Mouse (Mus musculus): ENCODE results near the gene Rac2. TPM values are rescaled to one million over a fixed set of nuclear protein-coding genes. Genes with fewer than 3 reads are reported as not detected.

Rac2 gene
- polyA plus RNA-seq, 1 experiment from 2014 or later: 5.7 TPM

DNA sequence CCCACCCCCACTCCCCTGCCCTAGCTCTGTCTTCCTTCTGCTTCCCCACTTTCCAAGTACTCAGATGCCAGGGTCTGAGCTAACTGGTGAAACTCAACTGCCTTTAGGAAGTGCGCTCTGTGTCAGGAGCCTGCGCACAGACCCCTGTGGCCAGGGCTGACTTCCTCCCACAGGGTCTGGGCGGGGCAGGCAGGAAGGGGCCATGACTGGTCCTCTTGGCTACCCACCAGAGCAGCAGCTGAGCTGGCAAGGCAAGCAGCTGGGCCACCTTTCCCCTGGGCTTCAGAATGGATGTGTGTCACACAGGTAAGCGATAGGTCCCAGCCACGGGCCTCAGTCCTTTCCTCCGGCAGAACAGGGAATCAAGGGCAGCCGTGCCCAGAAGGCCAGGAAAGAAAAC is 24.3 kb upstream of the Rac2 start, which contains the start of gene Cyth4:
Gene Cyth4 (plus strand): TSS at position 134 of the 400 bp plus-strand sequence.
- 78% methylated on average over 7 of the region's 7 CpGs for WGBS
- no peak within 1 kb of the TSS for H3K27ac ChIP-seq
- no peaks in the 10 kb centered on the region for H3K9me3 ChIP-seq (replicated peaks)
- ATAC-seq (ENCODE audit: low FRiP score): no peak
- no peak within 1 kb of the TSS for H3K4me3 ChIP-seq
- no peaks in the 10 kb centered on the region for H3K36me3 ChIP-seq
- no peak within 1 kb of the TSS for H3K4me2 ChIP-seq (replicated peaks)
- no peak within 1 kb of the TSS for H3K9ac ChIP-seq
- no peaks in the 10 kb centered on the region for H3K27me3 ChIP-seq
- no peaks in the 10 kb centered on the region for H3K4me1 ChIP-seq

DNA sequence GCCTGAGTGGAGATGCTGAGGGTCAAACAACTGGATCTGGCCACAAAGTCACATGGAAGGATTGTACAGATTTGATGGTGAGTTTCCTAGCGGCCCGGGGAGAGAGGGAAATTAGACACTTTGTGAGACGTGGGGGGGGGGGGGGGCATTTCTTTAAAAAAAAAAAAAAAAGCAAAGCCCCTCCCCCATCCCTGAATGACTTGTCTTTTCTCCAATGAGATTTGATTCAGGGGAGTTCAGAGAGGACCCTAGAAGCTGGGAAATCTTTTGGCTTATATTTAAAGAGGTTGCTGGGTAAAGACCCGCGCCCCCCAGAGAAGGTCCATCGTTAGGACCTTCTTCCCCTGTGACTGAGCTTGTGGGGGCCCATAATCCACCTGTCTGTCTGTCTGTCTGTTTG is 23.9 kb upstream of the Rac2 start:
- no peak for ATAC-seq (ENCODE audit: low FRiP score)
- Histone ChIP-seq H3K9me3 (replicated peaks) (no peaks in the 10 kb centered on the region), H3K27me3 (no peaks in the 10 kb centered on the region), H3K4me3 (no peak overlapping the region), H3K27ac (no peak overlapping the region), H3K9ac (no peak overlapping the region), H3K4me1 (0 out of 2 replicates have a peak, but pooled peaks cover under 1% of the 10 kb centered on the region), H3K4me2 (replicated peaks) (no peak overlapping the region), H3K36me3 (no peaks in the 10 kb centered on the region)
- WGBS: 83% methylated on average over 6 of the region's 6 CpGs

DNA sequence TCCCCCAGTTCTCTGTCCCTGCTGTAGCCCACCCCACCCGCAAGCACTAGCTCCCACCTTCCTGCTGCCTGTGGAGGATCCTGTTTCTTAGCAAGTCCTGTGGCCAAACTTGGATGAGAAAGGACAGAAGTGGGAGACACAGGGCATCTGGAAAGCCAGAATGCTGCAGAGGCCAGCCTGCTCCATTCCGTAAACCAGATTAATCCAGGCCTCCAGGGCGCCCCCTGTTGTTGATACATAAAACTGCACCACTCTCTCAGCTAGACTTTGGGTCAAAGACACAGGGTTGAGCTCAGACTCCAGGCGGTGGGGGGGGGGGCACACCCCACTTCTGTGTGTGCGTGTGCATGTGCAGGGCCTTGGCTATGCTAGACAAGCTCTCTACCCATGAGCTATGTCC is 22.9 kb upstream of the Rac2 start:
- Histone ChIP-seq H3K36me3 (no peaks in the 10 kb centered on the region), H3K4me3 (no peak overlapping the region), H3K9me3 (replicated peaks) (no peaks in the 10 kb centered on the region), H3K27me3 (no peaks in the 10 kb centered on the region), H3K4me2 (replicated peaks) (no peak overlapping the region), H3K9ac (no peak overlapping the region), H3K27ac (no peak overlapping the region), H3K4me1 (0 out of 2 replicates have a peak, but pooled peaks cover 2% of the 10 kb centered on the region)
- ATAC-seq (ENCODE audit: low FRiP score): no peak
- 59% methylated on average over 5 of the region's 5 CpGs for WGBS

DNA sequence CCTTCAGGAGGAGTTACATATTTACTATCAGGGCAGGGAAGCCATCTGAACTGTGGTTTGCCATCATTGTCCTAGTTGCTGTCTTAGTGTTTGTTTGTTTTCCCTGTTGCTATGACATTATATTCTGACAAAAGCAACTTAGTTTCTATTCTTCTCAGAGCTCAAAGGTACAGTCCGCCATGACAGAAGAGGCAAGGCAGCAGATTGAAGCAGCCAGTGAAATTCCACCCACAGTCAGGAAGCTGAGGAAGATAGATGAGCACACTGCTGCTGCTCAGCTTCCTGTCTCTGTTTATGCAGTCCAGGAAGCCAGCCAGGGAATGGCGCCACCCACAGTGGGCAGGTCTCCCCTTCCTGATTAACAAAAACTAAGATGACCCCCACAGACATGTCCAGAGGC is 22.2 kb upstream of the Rac2 start:
- H3K9ac ChIP-seq: no peak overlapping the region
- H3K4me3 ChIP-seq: no peak overlapping the region
- H3K27me3 ChIP-seq: no peaks in the 10 kb centered on the region
- WGBS: 95% methylated on average over 2 of the region's 2 CpGs
- ATAC-seq (ENCODE audit: low FRiP score): no peak
- no peaks in the 10 kb centered on the region for H3K9me3 ChIP-seq (replicated peaks)
- H3K4me1 ChIP-seq: 0 out of 2 replicates have a peak, but pooled peaks cover 2% of the 10 kb centered on the region
- no peaks in the 10 kb centered on the region for H3K36me3 ChIP-seq
- H3K27ac ChIP-seq: no peak overlapping the region
- H3K4me2 ChIP-seq (replicated peaks): no peak overlapping the region

DNA sequence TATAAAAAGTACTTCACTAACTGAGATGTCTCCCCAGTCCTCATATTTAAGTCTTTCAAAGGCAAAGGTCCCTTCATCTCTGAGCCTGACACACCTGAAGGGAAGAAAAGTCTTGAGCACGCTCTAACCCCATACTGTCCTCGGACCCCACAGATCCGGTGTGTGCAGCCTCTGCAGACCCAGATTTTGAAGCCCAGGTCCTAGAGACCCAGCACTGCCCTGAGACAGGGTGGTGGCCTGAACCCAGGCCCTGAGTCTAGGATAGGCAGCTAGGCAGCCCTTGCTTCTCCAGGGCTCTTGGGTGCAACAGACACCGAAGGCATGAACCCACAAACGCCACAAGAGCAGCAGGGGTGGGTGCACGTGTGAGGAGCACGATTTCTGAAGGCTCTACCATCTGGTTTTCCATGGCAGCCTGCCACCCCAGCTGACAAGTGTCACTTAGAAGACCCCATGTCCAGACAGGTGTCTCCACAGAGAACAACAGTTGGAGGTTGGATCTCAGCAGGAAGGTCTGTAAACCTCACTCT is 21.4 kb upstream of the Rac2 start:
- Histone ChIP-seq H3K9ac (no peak overlapping the region), H3K27ac (no peak overlapping the region), H3K4me1 (0 out of 2 replicates have a peak, but pooled peaks cover 2% of the 10 kb centered on the region), H3K36me3 (no peaks in the 10 kb centered on the region), H3K9me3 (replicated peaks) (no peaks in the 10 kb centered on the region), H3K4me2 (replicated peaks) (no peak overlapping the region), H3K4me3 (no peak overlapping the region), H3K27me3 (no peaks in the 10 kb centered on the region)
- 91% methylated on average over 7 of the region's 7 CpGs for WGBS
- no peak for ATAC-seq (ENCODE audit: low FRiP score)

DNA sequence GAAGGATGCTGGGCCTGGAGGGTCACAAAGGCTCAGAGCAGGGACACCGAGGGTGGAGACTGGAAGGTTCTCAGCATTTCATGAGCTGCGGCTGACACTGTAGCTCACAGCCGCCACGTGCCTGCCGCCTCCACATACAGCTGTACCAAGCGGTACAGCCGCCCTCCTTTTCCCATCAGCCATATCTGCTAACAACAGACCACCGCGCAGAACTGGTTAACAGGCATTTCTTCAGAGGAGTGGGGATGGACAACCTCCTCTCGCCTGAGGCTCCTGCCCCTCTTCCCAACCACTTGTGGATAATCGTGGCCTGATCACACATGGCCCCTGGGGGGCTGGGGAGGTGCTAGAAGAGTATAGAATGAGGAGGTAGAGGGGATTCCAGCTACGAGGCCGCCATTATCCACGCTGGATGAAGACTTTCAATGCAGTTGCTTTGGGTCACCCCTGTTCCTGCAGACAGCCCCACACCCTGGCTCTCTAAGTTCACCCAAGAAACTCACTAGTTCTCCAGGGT is 19.9 kb upstream of the Rac2 start:
- 80% methylated on average over 14 of the region's 14 CpGs for WGBS
- no peaks in the 10 kb centered on the region for H3K36me3 ChIP-seq
- no peak overlapping the region for H3K9ac ChIP-seq
- H3K27me3 ChIP-seq: no peaks in the 10 kb centered on the region
- no peaks in the 10 kb centered on the region for H3K9me3 ChIP-seq (replicated peaks)
- ATAC-seq (ENCODE audit: low FRiP score): no peak
- H3K4me3 ChIP-seq: no peak overlapping the region
- no peak overlapping the region for H3K4me2 ChIP-seq (replicated peaks)
- H3K4me1 ChIP-seq: 0 out of 2 replicates have a peak, but pooled peaks cover 2% of the 10 kb centered on the region
- H3K27ac ChIP-seq: no peak overlapping the region

DNA sequence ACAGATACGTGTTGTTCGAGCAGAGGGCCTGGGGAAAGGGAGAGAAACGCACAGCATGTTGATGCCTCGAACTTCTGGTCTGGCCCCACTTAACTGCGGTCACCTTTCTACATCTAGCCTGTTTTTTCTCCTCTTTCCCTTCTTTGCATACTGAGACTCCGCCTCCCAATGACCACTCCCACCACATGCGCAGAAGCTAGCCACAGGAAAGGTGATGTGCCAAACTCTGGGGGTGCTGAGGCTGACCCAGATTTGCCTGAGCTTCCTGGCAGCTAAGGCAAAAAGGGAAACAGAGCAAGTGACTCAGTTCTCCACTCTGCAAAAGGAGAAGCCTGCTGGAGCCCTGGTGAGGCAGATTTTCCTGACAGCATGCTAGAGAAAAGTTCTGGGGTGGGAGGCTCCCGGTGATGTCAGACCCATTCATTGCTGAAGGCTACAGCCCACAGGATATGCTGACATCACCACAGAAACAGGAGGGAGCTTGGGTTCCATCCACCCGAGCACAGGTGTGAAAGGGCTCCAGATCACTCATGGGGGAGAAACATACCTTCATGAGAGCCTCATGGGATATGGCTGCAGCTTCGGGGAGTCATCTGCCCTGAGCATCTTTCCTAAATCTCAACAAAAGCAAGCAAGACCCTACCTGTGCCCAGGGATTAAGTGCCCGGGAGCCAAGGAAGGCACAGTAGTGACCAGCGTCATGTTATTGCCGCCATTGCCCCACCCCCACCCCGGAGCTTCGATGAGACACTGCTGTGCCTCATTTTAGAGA is 19.3 kb upstream of the Rac2 start:
- Histone ChIP-seq H3K27me3 (no peaks in the 10 kb centered on the region), H3K27ac (no peak overlapping the region), H3K9ac (no peak overlapping the region), H3K36me3 (no peaks in the 10 kb centered on the region), H3K4me1 (0 out of 2 replicates have a peak, but pooled peaks cover 2% of the 10 kb centered on the region), H3K4me2 (replicated peaks) (no peak overlapping the region), H3K9me3 (replicated peaks) (no peaks in the 10 kb centered on the region), H3K4me3 (no peak overlapping the region)
- 64% methylated on average over 15 of the region's 15 CpGs for WGBS
- no peak for ATAC-seq (ENCODE audit: low FRiP score)

DNA sequence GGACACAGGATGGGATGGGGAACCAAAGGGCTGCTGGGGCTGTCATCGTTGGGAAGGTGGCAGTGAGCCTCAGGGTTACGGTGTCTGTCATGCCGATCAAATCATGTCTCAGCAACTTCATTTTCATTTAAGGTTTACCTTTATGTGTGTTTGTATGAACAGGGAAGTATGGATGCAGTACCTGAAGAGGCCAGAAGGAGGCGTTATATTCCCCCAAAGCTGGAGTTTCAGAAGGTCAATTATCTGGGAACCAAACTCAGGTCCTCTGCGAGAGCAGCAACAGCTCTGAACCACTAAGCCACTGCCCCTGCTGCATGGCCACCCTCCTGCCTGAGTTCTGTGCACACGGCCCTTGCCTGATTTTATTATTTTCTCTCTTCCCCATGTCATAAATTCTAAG is 18.2 kb upstream of the Rac2 start:
- Histone ChIP-seq H3K4me1 (0 out of 2 replicates have a peak, but pooled peaks cover 2% of the 10 kb centered on the region), H3K27ac (no peak overlapping the region), H3K36me3 (no peaks in the 10 kb centered on the region), H3K9me3 (replicated peaks) (no peaks in the 10 kb centered on the region), H3K4me2 (replicated peaks) (no peak overlapping the region), H3K27me3 (no peaks in the 10 kb centered on the region), H3K4me3 (no peak overlapping the region), H3K9ac (no peak overlapping the region)
- ATAC-seq (ENCODE audit: low FRiP score): no peak
- WGBS: 75% methylated on average over 6 of the region's 6 CpGs

DNA sequence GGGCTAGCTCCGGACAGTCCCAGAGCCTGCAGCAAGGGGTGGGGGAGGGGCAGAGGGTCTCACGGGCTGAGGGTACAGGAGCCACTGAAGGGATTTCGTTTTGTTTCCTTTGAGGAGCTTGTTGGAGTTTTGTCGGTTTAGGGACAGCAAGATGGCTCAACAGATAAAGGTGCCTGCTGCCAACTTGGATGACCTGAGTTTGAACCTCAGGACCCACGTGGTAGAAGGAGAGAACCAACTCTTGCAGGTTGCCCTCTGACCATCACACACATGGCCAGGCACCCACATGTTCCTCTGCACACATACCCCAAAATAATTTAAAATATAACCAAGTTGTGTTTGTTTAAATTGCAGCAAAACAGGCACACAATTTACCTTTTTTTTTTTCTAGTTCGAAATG is 17.4 kb upstream of the Rac2 start:
- Histone ChIP-seq H3K36me3 (no peaks in the 10 kb centered on the region), H3K9me3 (replicated peaks) (peaks cover 3% of the 10 kb centered on the region; the same call in 1 of the 2 replicates), H3K4me3 (no peak overlapping the region), H3K4me2 (replicated peaks) (no peak overlapping the region), H3K27me3 (no peaks in the 10 kb centered on the region), H3K9ac (no peak overlapping the region), H3K27ac (no peak overlapping the region), H3K4me1 (0 out of 2 replicates have a peak, but pooled peaks cover 2% of the 10 kb centered on the region)
- ATAC-seq (ENCODE audit: low FRiP score): no peak
- 81% methylated on average over 6 of the region's 6 CpGs for WGBS

DNA sequence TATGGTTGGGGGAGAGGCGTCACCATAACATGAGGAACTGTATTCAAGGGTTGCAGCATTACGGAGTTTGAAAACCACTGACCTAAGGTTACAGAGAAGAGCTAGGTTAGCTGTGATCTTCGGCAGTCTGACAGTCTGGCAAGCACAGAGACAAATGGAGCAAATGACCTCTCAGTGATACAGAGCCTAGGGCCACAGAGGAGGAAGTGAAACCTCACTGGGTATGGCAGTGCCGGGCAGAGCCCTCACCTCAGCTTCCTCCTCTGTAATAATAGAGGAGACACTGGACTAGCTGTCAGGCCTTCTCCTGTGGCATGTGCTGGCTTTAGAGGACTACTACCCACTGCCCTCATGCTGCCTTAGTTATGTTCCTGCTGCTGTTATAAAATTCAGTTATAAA is 16.3 kb upstream of the Rac2 start:
- H3K9me3 ChIP-seq (replicated peaks): peaks cover 7% of the 10 kb centered on the region; the same call in 1 of the 2 replicates

DNA sequence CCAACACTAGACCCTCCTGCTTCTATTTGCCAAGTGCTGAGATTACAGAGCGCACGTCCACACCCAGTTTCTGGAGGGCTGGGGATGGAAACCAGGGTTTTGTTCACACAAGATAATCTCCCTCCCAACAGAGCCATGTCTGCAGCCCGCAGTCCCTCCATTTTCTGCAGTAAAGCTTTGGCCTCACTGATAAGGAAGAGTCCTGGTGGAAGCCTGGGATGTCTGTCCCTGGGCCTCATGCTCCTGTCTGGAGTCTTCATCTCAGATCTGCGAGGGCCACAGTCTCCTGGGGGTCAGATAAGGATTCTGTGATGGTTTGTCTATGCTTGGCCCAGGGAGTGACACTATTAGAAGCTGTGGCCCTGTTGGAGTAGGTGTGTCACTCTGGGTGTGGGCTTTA is 15.5 kb upstream of the Rac2 start:
- Histone ChIP-seq H3K4me1 (0 out of 2 replicates have a peak, but pooled peaks cover 5% of the 10 kb centered on the region), H3K9ac (no peak overlapping the region), H3K4me3 (no peak overlapping the region), H3K36me3 (no peaks in the 10 kb centered on the region), H3K4me2 (replicated peaks) (no peak overlapping the region), H3K9me3 (replicated peaks) (peaks cover 7% of the 10 kb centered on the region; the same call in 1 of the 2 replicates), H3K27me3 (0 out of 2 replicates have a peak, but pooled peaks cover 4% of the 10 kb centered on the region), H3K27ac (no peak overlapping the region)
- ATAC-seq (ENCODE audit: low FRiP score): no peak
- WGBS: 81% methylated on average over 4 of the region's 4 CpGs

More for the DNA sequence above, 16.3 kb upstream of the Rac2 start:
- Histone ChIP-seq H3K9ac (no peak overlapping the region), H3K4me1 (0 out of 2 replicates have a peak, but pooled peaks cover 2% of the 10 kb centered on the region), H3K4me2 (replicated peaks) (no peak overlapping the region), H3K4me3 (no peak overlapping the region), H3K27me3 (no peaks in the 10 kb centered on the region), H3K27ac (no peak overlapping the region), H3K36me3 (no peaks in the 10 kb centered on the region)
- ATAC-seq (ENCODE audit: low FRiP score): no peak
- 95% methylated on average over 4 of the region's 4 CpGs for WGBS
